Mouse (Mus musculus): Measurements from ENCODE around the gene Med24. TPM values are rescaled to one million over a fixed set of nuclear protein-coding genes. Genes with fewer than 3 reads are reported as not detected.

Gene Med24
- total and polyA plus RNA-seq, 2 experiments from 2014 or later: 48.3 to 88.6 TPM

DNA sequence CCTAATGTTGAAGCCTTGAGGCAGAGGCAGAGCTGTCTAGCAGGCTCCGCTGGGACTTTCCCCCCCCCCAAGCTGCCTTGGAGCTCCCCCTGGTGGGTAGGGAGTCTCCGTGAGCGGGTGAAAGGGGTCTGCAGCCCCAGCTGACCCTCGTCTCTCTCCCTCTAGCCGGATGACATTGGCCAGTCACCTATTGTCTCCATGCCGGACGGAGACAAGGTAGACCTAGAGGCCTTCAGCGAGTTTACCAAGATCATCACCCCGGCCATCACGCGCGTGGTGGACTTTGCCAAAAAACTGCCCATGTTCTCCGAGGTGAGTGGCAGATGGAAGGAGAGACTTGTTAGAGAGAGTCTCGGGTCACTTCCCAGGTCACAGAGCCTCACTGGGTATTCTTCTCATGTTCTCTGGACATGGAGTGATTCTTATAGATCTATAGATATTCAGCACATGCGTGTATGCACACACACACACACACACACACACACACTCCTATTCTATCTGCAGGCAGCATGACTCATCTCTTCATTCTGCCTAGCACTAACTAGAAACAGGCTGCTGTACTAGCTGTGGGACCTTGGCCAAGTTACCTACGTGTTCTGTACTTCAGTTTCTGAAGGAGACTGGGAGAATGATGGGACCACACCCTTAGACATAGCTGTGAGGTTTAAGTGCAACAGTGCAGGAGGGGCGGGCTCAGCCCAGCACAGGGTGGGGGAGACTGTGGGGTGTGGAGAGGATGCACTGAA is 33.7 kb upstream of the Med24 start:
- Histone ChIP-seq H3K4me2 (ENCODE audit: low read depth, low read length) (no peak overlapping the region), H3K4me3 (ENCODE audit: low read length) (no peak overlapping the region), H3K36me3 (ENCODE audit: insufficient read depth, low read length) (peaks cover 33% of the 10 kb centered on the region), H3K27me3 (ENCODE audit: insufficient read depth, low read length) (no peaks in the 10 kb centered on the region), H3K4me1 (ENCODE audit: insufficient read depth, low read length) (peaks cover 19% of the 10 kb centered on the region; the same call in 1 of the 2 replicates), H3K9ac (replicated peaks; ENCODE audit: low read length) (no peak overlapping the region), H3K9me3 (ENCODE audit: low read length) (no peaks in the 10 kb centered on the region), H3K27ac (no peak overlapping the region)
- peak; percentile 61 for TF ChIP-seq CTCF (IDR thresholded peaks at IDR 0.05; ENCODE audit: low read depth)
- DNase-seq (ENCODE audit: low spot score): peak; percentile 51
- ATAC-seq: no peak
- WGBS: 56% methylated on average over 17 of the region's 17 CpGs

GRCm38 (mm10) chr11:98761939-98762338 is 32.7 kb upstream of the Med24 start:
- TF ChIP-seq CTCF (IDR thresholded peaks at IDR 0.05; ENCODE audit: low read depth): no peak

GRCm38 (mm10) chr11:98756711-98757110 is 27.5 kb upstream of the Med24 start:
- no peak overlapping the region for H3K9ac ChIP-seq (replicated peaks; ENCODE audit: low read length)
- TF ChIP-seq CTCF (IDR thresholded peaks at IDR 0.05; ENCODE audit: low read depth): no peak
- no peaks in the 10 kb centered on the region for H3K9me3 ChIP-seq (ENCODE audit: low read length)
- H3K27me3 ChIP-seq (ENCODE audit: insufficient read depth, low read length): no peaks in the 10 kb centered on the region
- no peak overlapping the region for H3K4me3 ChIP-seq (ENCODE audit: low read length)
- no peak overlapping the region for H3K27ac ChIP-seq
- WGBS: 91% methylated on average over 12 of the region's 12 CpGs
- peaks cover 17% of the 10 kb centered on the region for H3K4me1 ChIP-seq (ENCODE audit: insufficient read depth, low read length)
- DNase-seq (ENCODE audit: low spot score) (no peak), ATAC-seq (no peak)
- no peak overlapping the region for H3K4me2 ChIP-seq (ENCODE audit: low read depth, low read length)
- peaks cover 27% of the 10 kb centered on the region for H3K36me3 ChIP-seq (ENCODE audit: insufficient read depth, low read length)

More at GRCm38 (mm10) chr11:98761939-98762338, 32.7 kb upstream of the Med24 start:
- H3K9me3 ChIP-seq (ENCODE audit: low read length): no peaks in the 10 kb centered on the region
- H3K27me3 ChIP-seq (ENCODE audit: insufficient read depth, low read length): no peaks in the 10 kb centered on the region
- no peak overlapping the region for H3K9ac ChIP-seq (replicated peaks; ENCODE audit: low read length)
- H3K4me3 ChIP-seq (ENCODE audit: low read length): no peak overlapping the region
- H3K4me2 ChIP-seq (ENCODE audit: low read depth, low read length): no peak overlapping the region
- WGBS: 92% methylated on average over 4 of the region's 4 CpGs
- ATAC-seq (no peak), DNase-seq (ENCODE audit: low spot score) (no peak)
- no peak overlapping the region for H3K27ac ChIP-seq
- H3K36me3 ChIP-seq (ENCODE audit: insufficient read depth, low read length): peaks cover 38% of the 10 kb centered on the region
- H3K4me1 ChIP-seq (ENCODE audit: insufficient read depth, low read length): peaks cover 15% of the 10 kb centered on the region; the same call in 1 of the 2 replicates

GRCm38 (mm10) chr11:98755726-98756380 is 26.6 kb upstream of the Med24 start:
- Histone ChIP-seq H3K36me3 (ENCODE audit: insufficient read depth, low read length) (peaks cover 25% of the 10 kb centered on the region), H3K4me3 (ENCODE audit: low read length) (no peak overlapping the region), H3K9ac (replicated peaks; ENCODE audit: low read length) (no peak overlapping the region), H3K27me3 (ENCODE audit: insufficient read depth, low read length) (no peaks in the 10 kb centered on the region), H3K4me1 (ENCODE audit: insufficient read depth, low read length) (peaks cover 25% of the 10 kb centered on the region), H3K9me3 (ENCODE audit: low read length) (no peaks in the 10 kb centered on the region), H3K4me2 (ENCODE audit: low read depth, low read length) (no peak overlapping the region), H3K27ac (no peak overlapping the region)
- DNase-seq (ENCODE audit: low spot score) (no peak), ATAC-seq (no peak)
- 86% methylated on average over 6 of the region's 6 CpGs for WGBS
- TF ChIP-seq CTCF (IDR thresholded peaks at IDR 0.05; ENCODE audit: low read depth): no peak

DNA sequence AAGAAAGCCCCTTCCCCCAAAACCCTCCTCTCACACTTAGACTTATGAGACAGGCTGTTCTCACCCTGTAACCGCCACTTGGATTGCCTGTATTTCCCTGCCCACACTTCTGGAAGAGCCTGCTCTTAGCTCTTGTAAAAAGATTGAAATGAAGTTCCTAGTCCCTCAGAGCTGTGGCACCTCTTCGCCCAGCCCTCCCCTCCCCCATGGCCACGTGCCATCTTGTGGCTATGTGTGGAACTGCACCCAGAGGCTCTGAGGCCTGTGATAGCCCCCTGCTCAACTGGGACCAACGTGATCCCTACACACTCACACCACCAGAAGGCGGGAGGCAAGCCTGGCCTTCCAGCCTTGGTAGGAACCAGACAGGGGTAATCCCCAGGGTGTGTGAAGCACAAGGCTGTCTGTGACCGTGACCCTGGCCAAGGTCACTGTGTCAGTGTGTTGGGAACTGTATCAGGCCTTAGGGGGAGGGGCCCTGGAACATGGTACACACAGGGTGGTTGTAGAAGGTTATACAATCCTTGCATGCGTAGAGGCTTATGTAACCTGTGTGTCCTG is 25.5 kb upstream of the Med24 start:
- Histone ChIP-seq H3K27ac (peak overlapping the region; percentile 79), H3K9ac (replicated peaks; ENCODE audit: low read length) (no peak overlapping the region), H3K4me2 (ENCODE audit: low read depth, low read length) (no peak overlapping the region), H3K4me3 (ENCODE audit: low read length) (no peak overlapping the region), H3K36me3 (ENCODE audit: insufficient read depth, low read length) (peaks cover 21% of the 10 kb centered on the region), H3K9me3 (ENCODE audit: low read length) (no peaks in the 10 kb centered on the region), H3K27me3 (ENCODE audit: insufficient read depth, low read length) (no peaks in the 10 kb centered on the region), H3K4me1 (ENCODE audit: insufficient read depth, low read length) (peaks cover 37% of the 10 kb centered on the region)
- DNase-seq (ENCODE audit: low spot score) (peak; percentile 87), ATAC-seq (peak; percentile 58)
- 24% methylated on average over 7 of the region's 7 CpGs for WGBS
- peak; percentile 100 for TF ChIP-seq CTCF (IDR thresholded peaks at IDR 0.05; ENCODE audit: low read depth)

- WGBS: 42% methylated on average over 9 of the region's 9 CpGs
- no peak for TF ChIP-seq CTCF (IDR thresholded peaks at IDR 0.05; ENCODE audit: low read depth)
- Histone ChIP-seq H3K27ac (peak overlapping the region; percentile 79), H3K9me3 (ENCODE audit: low read length) (no peaks in the 10 kb centered on the region), H3K27me3 (ENCODE audit: insufficient read depth, low read length) (no peaks in the 10 kb centered on the region), H3K4me1 (ENCODE audit: insufficient read depth, low read length) (peaks cover 41% of the 10 kb centered on the region), H3K4me2 (ENCODE audit: low read depth, low read length) (no peak overlapping the region), H3K36me3 (ENCODE audit: insufficient read depth, low read length) (peaks cover 21% of the 10 kb centered on the region), H3K4me3 (ENCODE audit: low read length) (no peak overlapping the region), H3K9ac (replicated peaks; ENCODE audit: low read length) (no peak overlapping the region)
- DNase-seq (ENCODE audit: low spot score): peak; percentile 81
- peak; percentile 57 for ATAC-seq
Observed at GRCm38 (mm10) chr11:98754151-98754620, 25.0 kb upstream of the Med24 start.

All from hindbrain, postnatal 0 days (tissue).